Mouse (Mus musculus) heart, postnatal 14 days (tissue): ENCODE results near the gene Rab30. TPM values are rescaled to one million over a fixed set of nuclear protein-coding genes. Genes with fewer than 3 reads are reported as not detected.

Experiments
- DNase-seq, 2 experiments: peaks; one replicate each; pipeline ENCODE4 v3.0.0; 2021 to 2022
- intact Hi-C: fragments of 180-260 bp; cut with DNase I; formaldehyde crosslinking; loops from one replicate; pipeline ENCODE4 v1.15.1; 2025
- total RNA-seq, 2 experiments: library from RNA; stranded (reverse); gene quantifications; 2 replicates each; pipeline ENCODE4 v1.2.3; 2021

The Rab30 gene
- total RNA-seq, 2 experiments from 2014 or later: 13.5 to 17.1 TPM

DNA sequence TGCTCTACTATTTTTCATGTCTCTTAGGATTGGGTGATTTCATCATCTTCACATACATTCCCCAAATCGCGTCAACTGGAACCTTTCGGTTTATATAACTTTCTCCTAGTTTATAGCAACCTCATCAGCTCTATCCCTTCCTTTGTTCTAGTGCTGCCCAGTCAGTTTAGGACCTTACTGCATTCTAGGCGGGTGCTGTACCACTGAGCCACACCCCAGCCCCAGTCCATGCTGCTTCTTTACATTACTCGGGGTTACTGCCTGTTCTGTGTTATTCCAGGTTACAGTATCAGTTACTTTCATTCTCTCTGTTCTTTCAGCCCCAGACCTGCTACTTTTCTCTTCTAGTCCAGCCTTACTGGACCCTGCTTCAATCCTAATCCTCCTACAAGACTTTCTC is 145.8 kb downstream of the Rab30 start:
- intact Hi-C loops: no loop called here
- no peak for DNase-seq

DNA sequence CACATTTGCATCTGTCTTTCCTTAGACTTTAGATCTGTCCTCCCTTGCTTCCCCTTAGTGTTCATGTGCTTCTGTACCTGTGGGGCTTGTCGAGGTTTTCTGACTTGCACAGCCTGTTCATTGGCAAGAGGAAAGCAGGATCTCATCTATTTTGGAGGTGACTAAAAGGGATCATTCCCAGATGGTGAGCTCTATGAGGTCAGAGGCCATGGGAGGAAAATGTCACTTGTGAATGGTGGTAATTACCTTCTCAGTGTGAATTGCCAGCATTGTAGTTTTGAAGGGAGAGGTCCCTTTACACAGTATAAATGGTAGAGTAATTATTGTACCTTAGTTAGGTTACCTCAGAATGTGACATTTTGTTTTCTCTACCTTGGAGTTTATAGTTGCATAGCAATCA is 148.8 kb downstream of the Rab30 start:
- intact Hi-C loops: no loop called here
- no peak for DNase-seq

DNA sequence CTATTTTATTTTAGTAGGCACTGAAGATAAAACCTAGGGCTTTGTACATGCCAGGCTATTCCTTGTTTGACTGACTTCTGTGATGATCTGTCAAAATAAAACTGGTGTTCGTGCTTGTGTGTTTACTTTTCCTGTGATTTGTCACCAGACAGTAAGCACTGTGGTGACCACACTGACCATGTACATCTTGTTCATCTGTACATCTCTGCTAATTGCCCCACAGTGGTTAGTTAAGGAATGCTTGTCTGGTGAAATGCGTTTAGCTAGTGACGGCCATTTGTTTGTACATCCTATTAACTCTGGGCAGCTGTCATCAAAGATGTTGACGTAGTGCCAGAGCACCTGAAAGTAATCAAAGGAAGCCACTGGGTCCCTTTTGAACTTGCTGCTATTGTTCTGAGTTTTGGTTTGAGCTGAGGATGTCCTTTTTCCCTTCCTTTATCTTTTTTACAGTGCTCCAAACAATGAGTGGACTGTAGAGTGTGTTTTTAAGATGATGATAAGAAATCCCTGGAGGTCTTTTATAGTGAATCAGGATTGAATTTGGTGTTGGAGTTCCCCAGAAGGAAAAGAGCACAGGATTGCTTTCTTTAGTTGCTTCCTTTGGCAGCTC is 149.3 kb downstream of the Rab30 start:
- intact Hi-C loops: no loop called here
- no peak for DNase-seq

DNA sequence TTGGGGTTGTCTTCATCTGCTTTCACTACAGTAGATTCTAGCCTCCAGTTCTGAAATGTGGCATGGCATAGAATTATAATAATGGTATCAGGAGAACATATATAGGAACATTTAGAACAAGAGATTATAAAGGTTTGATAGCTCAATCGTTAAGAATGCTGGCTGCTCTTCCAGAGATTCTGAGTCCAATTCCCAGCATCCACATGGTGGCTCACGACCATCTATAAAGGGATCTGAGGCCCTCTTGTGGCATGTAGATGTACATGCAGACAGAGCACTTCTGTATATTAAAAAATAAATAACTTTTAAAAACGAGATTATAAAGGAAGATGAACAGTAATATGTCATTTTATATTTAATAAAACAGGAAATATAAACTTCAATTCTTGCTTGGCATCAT is 152.1 kb downstream of the Rab30 start:
- intact Hi-C loops: no loop called here
- DNase-seq: no peak

Other genes with a start within 250 kb of the Rab30 start
- 10 to 100 TPM; 30.8 TPM for gene Ccdc90b, start 180.5 kb upstream of the Rab30 start, total RNA-seq
- gene Ankrd42, start 104.5 kb upstream of the Rab30 start, total RNA-seq: 1 to 10 TPM; 1.4 to 1.9 TPM
- 10 to 100 TPM; 32.7 to 34.0 TPM for gene Pcf11, start 71.7 kb upstream of the Rab30 start, total RNA-seq
- 1 to 10 TPM in 1 of 2 experiments, under 1 TPM in 1; 0.88 to 1.1 TPM for gene Ddias, start 132.6 kb downstream of the Rab30 start, total RNA-seq
- 10 to 100 TPM; 36.6 to 39.2 TPM for gene Prcp, start 132.9 kb downstream of the Rab30 start, total RNA-seq